Mouse (Mus musculus): Measurements from ENCODE around the gene Nop14.
"Not testable (repeated sequence)": the region's sequence is repeated elsewhere in the genome, so short reads cannot be mapped to it uniquely, and the experiment has no call there.

Nop14 gene

GRCm38 (mm10) chr5:34608226-34608625 lies 51.7 kb downstream of the Nop14 start:
- DNase-seq, result peak; percentile 4

DNA sequence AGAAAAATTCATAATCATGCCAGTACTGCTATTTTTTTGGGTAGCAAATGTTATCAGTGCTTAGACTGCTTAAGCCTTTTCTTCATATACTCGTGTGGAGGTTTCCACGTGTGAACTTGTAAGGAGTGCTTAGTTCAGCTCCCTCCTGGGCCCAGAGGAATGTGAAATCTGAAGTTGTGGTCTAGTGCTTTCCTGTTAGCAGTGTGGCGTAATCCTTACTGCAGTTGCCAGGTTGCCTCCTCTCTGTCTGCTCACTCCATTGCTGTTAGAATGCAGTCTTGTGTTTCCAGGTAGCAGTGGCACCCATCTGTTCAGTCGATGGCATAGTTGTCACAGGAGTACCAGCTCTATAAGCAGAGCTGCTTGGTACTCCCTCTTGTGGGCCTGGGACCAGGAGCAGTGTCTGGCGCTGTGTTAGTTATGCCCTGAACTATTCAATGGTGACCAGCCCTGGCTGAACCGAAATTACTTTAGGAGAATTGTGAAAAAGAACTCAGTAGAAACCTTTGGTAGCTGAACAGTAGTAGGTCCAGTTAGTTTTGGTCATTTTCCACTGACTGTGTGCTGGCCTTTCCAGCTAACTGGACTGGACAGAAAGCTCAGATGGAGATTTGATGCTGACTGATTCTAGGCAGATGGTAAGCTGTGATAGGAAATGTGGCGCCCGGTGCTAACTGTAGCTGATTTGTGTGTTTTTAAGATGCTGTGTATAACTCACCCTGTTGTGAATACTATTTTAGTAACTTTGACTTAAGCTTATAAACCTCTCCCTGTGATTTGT lies 52.7 kb downstream of the Nop14 start:
- DNase-seq, result no peak

- DNase-seq, result no peak
Measured at GRCm38 (mm10) chr5:34604576-34604975, 55.4 kb downstream of the Nop14 start.

- no peak for DNase-seq
Measured at GRCm38 (mm10) chr5:34593202-34593727, 66.7 kb downstream of the Nop14 start.

- no peak for DNase-seq
Measured at GRCm38 (mm10) chr5:34592666-34593065, 67.3 kb downstream of the Nop14 start.

- DNase-seq, result not testable (repeated sequence)
Measured at GRCm38 (mm10) chr5:34592224-34592623, 67.7 kb downstream of the Nop14 start.

DNA sequence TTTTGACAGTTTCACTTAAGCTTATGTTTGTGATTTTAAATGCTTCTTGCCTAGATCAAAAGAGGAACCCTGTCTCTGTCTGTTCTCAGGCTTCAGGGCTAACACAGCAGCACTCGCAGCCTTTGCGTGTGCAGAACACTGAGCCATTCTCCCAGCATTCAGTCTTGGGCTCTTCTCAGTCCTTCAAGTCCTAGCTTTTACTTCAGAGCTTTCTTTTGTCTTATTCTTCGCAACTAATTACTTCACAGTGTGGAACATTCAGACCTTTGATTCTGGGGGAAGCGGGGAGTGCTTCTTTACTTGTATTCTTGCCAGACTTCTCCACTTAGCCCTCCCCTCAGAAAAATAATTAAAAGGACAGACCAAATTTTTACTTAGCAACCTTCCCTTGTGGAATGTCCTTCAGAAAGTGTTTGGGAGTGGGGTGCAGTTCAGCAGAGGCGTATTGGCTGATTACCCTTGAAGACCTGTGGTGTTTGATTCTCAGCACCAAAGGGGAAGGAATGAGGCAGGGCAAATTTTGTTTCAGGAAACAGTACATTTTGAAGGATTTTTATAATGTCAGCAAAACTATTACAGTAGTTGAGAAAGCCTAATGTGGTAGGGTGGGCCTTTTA lies 68.5 kb downstream of the Nop14 start:
- no peak for DNase-seq

DNA sequence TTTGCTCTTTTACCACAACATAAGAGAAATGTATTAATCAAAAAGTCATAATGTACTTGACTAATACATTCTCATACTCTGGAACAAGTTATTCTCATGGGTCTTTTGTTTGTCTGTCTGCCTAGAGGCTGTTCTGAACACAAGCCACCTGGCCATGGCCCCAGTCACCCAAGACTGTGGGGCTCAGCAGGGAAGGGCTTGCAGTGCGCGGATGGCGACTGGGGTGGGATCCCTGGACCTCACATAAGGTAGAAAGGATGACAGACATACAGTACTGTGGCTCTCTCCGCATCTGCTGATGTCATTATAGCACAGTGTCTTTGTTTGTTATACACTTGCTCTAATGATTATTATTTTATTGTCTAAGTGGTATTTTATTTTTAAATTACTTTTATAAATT lies 69.2 kb downstream of the Nop14 start:
- no peak for DNase-seq

DNA sequence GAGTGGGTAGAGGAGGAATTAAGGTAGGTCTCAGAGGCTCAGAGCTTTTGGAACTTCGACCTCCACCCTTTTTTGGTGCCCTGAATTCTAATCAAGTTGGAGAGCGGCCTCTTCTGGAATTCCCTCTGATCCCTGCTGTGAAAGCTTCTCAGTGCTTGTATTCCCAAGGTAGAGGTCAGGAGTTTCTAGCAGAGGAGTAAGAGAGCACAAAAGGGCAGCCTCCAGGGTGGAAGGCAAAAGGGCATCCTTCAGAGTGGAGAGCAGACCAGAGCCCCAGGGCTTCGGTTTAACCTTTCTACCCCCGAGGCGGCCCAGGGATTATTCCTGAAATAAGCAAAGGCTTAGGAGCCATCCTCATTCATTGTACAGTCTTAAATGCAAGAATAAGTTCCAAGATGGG lies 69.9 kb downstream of the Nop14 start:
- DNase-seq, result no peak

Data from retina, postnatal 1 day (tissue).